19 mouse cellular contexts compared by ENCODE assay signal in genomic region chr6:91225346-91225745, GRCm38 (mm10). TPM values are rescaled to one million over a fixed set of nuclear protein-coding genes. Genes with fewer than 3 reads are reported as not detected.
DNase-seq lines count a peak whose midpoint lies in the region; ATAC-seq and TF ChIP-seq lines count a peak whose summit lies in the region.
"Had no signal": no experiment of that assay in that cellular context is flagged by ENCODE, and none has a peak within 500 bp of the region (broad histone marks: within the 10 kb centered on the region; RNA-seq: fewer than 3 reads in every experiment).

No protein-coding gene starts in this region.

- no peak overlapping the region for H3K4me2 ChIP-seq in hindbrain, postnatal 0 days (ENCODE audit: low read depth, low read length)
- no peak overlapping the region for H3K4me2 ChIP-seq in hindbrain, embryonic 12.5 days (replicated peaks)
- H3K4me2 ChIP-seq: embryonic facial prominence, embryonic 13.5 days; embryonic facial prominence, embryonic 15.5 days; forebrain, embryonic 12.5 days had no signal

- H3K27me3 ChIP-seq in hindbrain, postnatal 0 days (ENCODE audit: insufficient read depth, low read length) = no peaks in the 10 kb centered on the region
- no peaks in the 10 kb centered on the region for H3K27me3 ChIP-seq in hindbrain, embryonic 12.5 days
- H3K27me3 ChIP-seq: embryonic facial prominence, embryonic 13.5 days; embryonic facial prominence, embryonic 15.5 days had no signal

- peak; percentile 79 to 86 for DNase-seq in cerebellum, postnatal 10 days
- DNase-seq in cerebellum, adult 8-10 months = no peak
- DNase-seq in cerebellum, postnatal 25 days = peak; percentile 59 to 69
- peak; percentile 28 for DNase-seq in hindbrain, postnatal 0 days (ENCODE audit: low spot score)
- DNase-seq: adrenal gland, adult 2 months; adrenal gland, postnatal 10 days; adrenal gland, postnatal 25 days; cerebellum, adult 9-10 months; embryo, embryonic 11 days had no signal

- TF ChIP-seq CTCF in hindbrain, postnatal 0 days (IDR thresholded peaks at IDR 0.05; ENCODE audit: low read depth) = no peak

- no peaks in the 10 kb centered on the region; the same call in 1 of the 2 replicates for H3K4me1 ChIP-seq in hindbrain, postnatal 0 days (ENCODE audit: insufficient read depth, low read length)
- H3K4me1 ChIP-seq in hindbrain, embryonic 12.5 days = 0 out of 2 replicates have a peak, but pooled peaks cover 3% of the 10 kb centered on the region
- H3K4me1 ChIP-seq: forebrain, embryonic 12.5 days had no signal

- 42% methylated on average over 4 of the region's 4 CpGs for WGBS in hindbrain, postnatal 0 days
- 88% methylated on average over 4 of the region's 4 CpGs for WGBS in hindbrain, embryonic 12.5 days

- H3K27ac ChIP-seq in hindbrain, postnatal 0 days = no peak overlapping the region
- no peak overlapping the region for H3K27ac ChIP-seq in hindbrain, embryonic 12.5 days
- H3K27ac ChIP-seq: embryonic facial prominence, embryonic 13.5 days; embryonic facial prominence, embryonic 15.5 days; forebrain, embryonic 10.5 days; forebrain, embryonic 12.5 days had no signal

- H3K9me3 ChIP-seq in hindbrain, postnatal 0 days (ENCODE audit: low read length) = no peaks in the 10 kb centered on the region
- H3K9me3 ChIP-seq in hindbrain, embryonic 12.5 days (replicated peaks) = no peaks in the 10 kb centered on the region
- H3K9me3 ChIP-seq: embryonic facial prominence, embryonic 13.5 days; embryonic facial prominence, embryonic 15.5 days; forebrain, embryonic 10.5 days; forebrain, embryonic 12.5 days had no signal

- no peak overlapping the region for H3K9ac ChIP-seq in hindbrain, postnatal 0 days (replicated peaks; ENCODE audit: low read length)
- no peak overlapping the region for H3K9ac ChIP-seq in hindbrain, embryonic 12.5 days
- H3K9ac ChIP-seq: embryonic facial prominence, embryonic 13.5 days; embryonic facial prominence, embryonic 15.5 days; forebrain, embryonic 12.5 days had no signal

- no peak for ATAC-seq in cerebellum, adult (ENCODE audit: insufficient number of reproducible peaks, low FRiP score, low TSS enrichment)
- ATAC-seq in hindbrain, postnatal 0 days = no peak
- ATAC-seq in hindbrain, embryonic 12.5 days (ENCODE audit: low FRiP score) = no peak
- ATAC-seq: forebrain, embryonic 14.5 days; forebrain, embryonic 16.5 days had no signal

- no peaks in the 10 kb centered on the region for H3K36me3 ChIP-seq in hindbrain, postnatal 0 days (ENCODE audit: insufficient read depth, low read length)
- H3K36me3 ChIP-seq in hindbrain, embryonic 12.5 days = no peaks in the 10 kb centered on the region
- H3K36me3 ChIP-seq: embryonic facial prominence, embryonic 15.5 days; forebrain, embryonic 10.5 days; forebrain, embryonic 12.5 days had no signal

- H3K4me3 ChIP-seq in hindbrain, postnatal 0 days (ENCODE audit: low read length) = no peak overlapping the region
- H3K4me3 ChIP-seq in hindbrain, embryonic 12.5 days = no peak overlapping the region
- H3K4me3 ChIP-seq: embryonic facial prominence, embryonic 13.5 days; embryonic facial prominence, embryonic 15.5 days; erythroblast, embryonic 14.5 days; forebrain, embryonic 10.5 days; forebrain, embryonic 12.5 days had no signal

RNA-seq across cellular contexts. Expression of gene Fbln2, which starts 13.1 kb away (rescaled TPM):
- total RNA-seq in hindbrain, postnatal 0 days (2014; rRNA removed) = 50.6 and 50.9 TPM in 2 replicates
- polyA plus RNA-seq in hindbrain, postnatal 0 days (2015; fragmentation: Nextera tagmentation; extraction: Ambion mirVana) = 18.5 and 21.2 TPM in 2 replicates
- 100 and 102 TPM in 2 replicates for polyA plus RNA-seq in hindbrain, embryonic 12.5 days (2016; fragmentation: Nextera tagmentation; extraction: Ambion mirVana)
- total RNA-seq: common myeloid progenitor, adult 5-6 weeks had no signal
